Mouse (Mus musculus) left cerebral cortex, postnatal 14 days (tissue): ENCODE measurements around the gene Cmss1. TPM values are rescaled to one million over a fixed set of nuclear protein-coding genes. Genes with fewer than 3 reads are reported as not detected.

Source experiments
- DNase-seq, 2 experiments: peaks; one replicate each; pipeline ENCODE4 v3.0.0; 2021 to 2022; ENCODE audit warnings: low spot score in 2 of 2, mixed read lengths in 1 of 2
- intact Hi-C: fragments of 180-260 bp; cut with DNase I; formaldehyde crosslinking; loops from one replicate; pipeline ENCODE4 v1.15.1; 2025
- total RNA-seq, 2 experiments: library from RNA; stranded (reverse); gene quantifications; 2 replicates each; pipeline ENCODE4 v1.2.3; 2021

Cmss1 gene
- total RNA-seq, 2 experiments from 2014 or later: 14.2 to 17.0 TPM

- no peak for DNase-seq
- intact Hi-C loops: no loop called here
These were observed 279.7 kb downstream of the Cmss1 start for GRCm38 (mm10) chr16:57326996-57327395.

- intact Hi-C loops: no loop called here
These were observed 287.2 kb downstream of the Cmss1 start for GRCm38 (mm10) chr16:57319284-57320124.

GRCm38 (mm10) chr16:57318637-57319125 is 288.0 kb downstream of the Cmss1 start:
- intact Hi-C loops: no loop called here
- DNase-seq: no peak

More at GRCm38 (mm10) chr16:57319284-57320124, 287.2 kb downstream of the Cmss1 start:
- no peak for DNase-seq

GRCm38 (mm10) chr16:57317882-57318636 is 288.6 kb downstream of the Cmss1 start:
- intact Hi-C loops: no loop called here
- DNase-seq: no peak

GRCm38 (mm10) chr16:57317127-57317526 is 289.5 kb downstream of the Cmss1 start:
- intact Hi-C loops: no loop called here
- DNase-seq: no peak

- DNase-seq: no peak
- intact Hi-C loops: no loop called here
These were observed 291.6 kb downstream of the Cmss1 start for GRCm38 (mm10) chr16:57315026-57315425.

- no peak for DNase-seq
- intact Hi-C loops: no loop called here
These were observed 292.4 kb downstream of the Cmss1 start for GRCm38 (mm10) chr16:57314236-57314635.

GRCm38 (mm10) chr16:57313487-57313886 is 293.2 kb downstream of the Cmss1 start:
- DNase-seq: no peak
- intact Hi-C loops: no loop called here

GRCm38 (mm10) chr16:57312130-57312529 is 294.5 kb downstream of the Cmss1 start:
- no peak for DNase-seq
- intact Hi-C loops: no loop called here

GRCm38 (mm10) chr16:57305463-57305862 is 301.2 kb downstream of the Cmss1 start:
- no peak for DNase-seq
- intact Hi-C loops: no loop called here

- intact Hi-C loops: no loop called here
- DNase-seq: no peak
These were observed 302.9 kb downstream of the Cmss1 start for GRCm38 (mm10) chr16:57303716-57304115.

- intact Hi-C loops: no loop called here
- DNase-seq: no peak
These were observed 303.6 kb downstream of the Cmss1 start for GRCm38 (mm10) chr16:57302792-57303698.

- peak; percentile 5 to 25 for DNase-seq
- intact Hi-C loops: no loop called here
These were observed 305.1 kb downstream of the Cmss1 start for GRCm38 (mm10) chr16:57301512-57302115.

GRCm38 (mm10) chr16:57295216-57295934 is 311.3 kb downstream of the Cmss1 start:
- DNase-seq: no peak
- intact Hi-C loops: no loop called here

- intact Hi-C loops: no loop called here
- DNase-seq: no peak
These were observed 313.9 kb downstream of the Cmss1 start, which contains the start of gene Tmem30c for GRCm38 (mm10) chr16:57292765-57293164. Gene Tmem30c, minus strand, starts transcription at chr16:57292865.

GRCm38 (mm10) chr16:57292296-57292695 is 314.4 kb downstream of the Cmss1 start:
- DNase-seq: no peak
- intact Hi-C loops: no loop called here

GRCm38 (mm10) chr16:57291696-57292095 is 315.0 kb downstream of the Cmss1 start:
- DNase-seq: no peak
- intact Hi-C loops: no loop called here

- no peak for DNase-seq
- intact Hi-C loops: no loop called here
These were observed 325.2 kb downstream of the Cmss1 start for GRCm38 (mm10) chr16:57281417-57281816.
